Mouse (Mus musculus) frontal cortex, adult (tissue): ENCODE data around the gene Lrrn4.

Experiments used
- ATAC-seq: cut with Nextera tagmentation; 2 replicates; pipeline ENCODE4 v1.9.2; 2017; ENCODE audit warnings: mild to moderate bottlenecking, moderate library complexity, mixed read lengths; ENCODE audit not compliant: low TSS enrichment

Lrrn4 gene

GRCm38 (mm10) chr2:132880844-132881645 lies at the start of gene Lrrn4:
Gene Lrrn4 (minus strand): TSS chr2:132880891.
- ATAC-seq, result no peak

GRCm38 (mm10) chr2:132928999-132929398 lies 48.3 kb upstream of the Lrrn4 start:
- no peak for ATAC-seq

GRCm38 (mm10) chr2:132927871-132928270 lies 47.2 kb upstream of the Lrrn4 start:
- ATAC-seq, result no peak

GRCm38 (mm10) chr2:132927298-132927697 lies 46.6 kb upstream of the Lrrn4 start:
- ATAC-seq, result peak; percentile 59; the same call in 1 of the 2 replicates

- no peak for ATAC-seq
Measured at GRCm38 (mm10) chr2:132923290-132924085, 42.8 kb upstream of the Lrrn4 start.

GRCm38 (mm10) chr2:132922076-132922873 lies 41.6 kb upstream of the Lrrn4 start:
- no peak for ATAC-seq

GRCm38 (mm10) chr2:132914785-132915184 lies 34.1 kb upstream of the Lrrn4 start:
- ATAC-seq, result peak; percentile 73

GRCm38 (mm10) chr2:132906763-132907162 lies 26.1 kb upstream of the Lrrn4 start:
- ATAC-seq, result peak; percentile 58; the same call in 1 of the 2 replicates

GRCm38 (mm10) chr2:132904961-132905360 lies 24.3 kb upstream of the Lrrn4 start:
- 0 out of 2 replicates have a peak, but pooled peaks have one; percentile 38 for ATAC-seq

GRCm38 (mm10) chr2:132903498-132903897 lies 22.8 kb upstream of the Lrrn4 start:
- peak; percentile 79 for ATAC-seq

- ATAC-seq, result no peak
Measured at GRCm38 (mm10) chr2:132902056-132902455, 21.4 kb upstream of the Lrrn4 start.

- no peak for ATAC-seq
Measured at GRCm38 (mm10) chr2:132901636-132902035, 20.9 kb upstream of the Lrrn4 start.

- ATAC-seq, result no peak
Measured at GRCm38 (mm10) chr2:132900596-132900995, 19.9 kb upstream of the Lrrn4 start.

GRCm38 (mm10) chr2:132898211-132898610 lies 17.5 kb upstream of the Lrrn4 start:
- no peak for ATAC-seq

GRCm38 (mm10) chr2:132893826-132894225 lies 13.1 kb upstream of the Lrrn4 start:
- ATAC-seq, result peak; percentile 96

GRCm38 (mm10) chr2:132885312-132885711 lies 4.6 kb upstream of the Lrrn4 start:
- peak; percentile 73 for ATAC-seq

GRCm38 (mm10) chr2:132884303-132884967 lies 3.7 kb upstream of the Lrrn4 start:
- no peak; the same call in 1 of the 2 replicates for ATAC-seq

GRCm38 (mm10) chr2:132879261-132880044 lies 1.2 kb downstream of the Lrrn4 start:
- peak; percentile 87 for ATAC-seq

- ATAC-seq, result no peak
Measured at GRCm38 (mm10) chr2:132876991-132877390, 3.7 kb downstream of the Lrrn4 start.

GRCm38 (mm10) chr2:132873657-132874326 lies 6.9 kb downstream of the Lrrn4 start:
- ATAC-seq, result no peak
